Mouse (Mus musculus): Measurements from ENCODE around the gene Il23r.

Gene Il23r

GRCm38 (mm10) chr6:67437814-67438385, 53.8 kb downstream of the Il23r start:
- TF ChIP-seq POU5F1 (IDR thresholded peaks at IDR 0.05; ENCODE audit: borderline replicate concordance, low read length) (no peak), NANOG (IDR thresholded peaks at IDR 0.05; ENCODE audit: borderline replicate concordance, low read length) (no peak), CTCF (conservative IDR thresholded peaks at IDR 0.05; ENCODE audit: low read length) (no peak)
- H3K4me1 ChIP-seq (replicated peaks; ENCODE audit: low read depth, low read length): no peaks in the 10 kb centered on the region
- H3K27me3 ChIP-seq (ENCODE audit: insufficient read depth, low read length): no peaks in the 10 kb centered on the region
- H3K4me3 ChIP-seq (replicated peaks; ENCODE audit: low read length): no peak overlapping the region
- H3K9me3 ChIP-seq (ENCODE audit: low read length): no peaks in the 10 kb centered on the region
- H3K36me3 ChIP-seq (ENCODE audit: insufficient read depth, low read length): no peaks in the 10 kb centered on the region

GRCm38 (mm10) chr6:67437028-67437427, 54.6 kb downstream of the Il23r start:
- H3K9me3 ChIP-seq (ENCODE audit: low read length): no peaks in the 10 kb centered on the region
- H3K36me3 ChIP-seq (ENCODE audit: insufficient read depth, low read length): no peaks in the 10 kb centered on the region
- TF ChIP-seq NANOG (IDR thresholded peaks at IDR 0.05; ENCODE audit: borderline replicate concordance, low read length) (no peak), POU5F1 (IDR thresholded peaks at IDR 0.05; ENCODE audit: borderline replicate concordance, low read length) (no peak), CTCF (conservative IDR thresholded peaks at IDR 0.05; ENCODE audit: low read length) (no peak)
- no peaks in the 10 kb centered on the region for H3K4me1 ChIP-seq (replicated peaks; ENCODE audit: low read depth, low read length)
- H3K4me3 ChIP-seq (replicated peaks; ENCODE audit: low read length): no peak overlapping the region
- no peaks in the 10 kb centered on the region for H3K27me3 ChIP-seq (ENCODE audit: insufficient read depth, low read length)

GRCm38 (mm10) chr6:67436295-67436694, 55.4 kb downstream of the Il23r start:
- H3K27me3 ChIP-seq (ENCODE audit: insufficient read depth, low read length): no peaks in the 10 kb centered on the region
- H3K4me3 ChIP-seq (replicated peaks; ENCODE audit: low read length): no peak overlapping the region
- H3K36me3 ChIP-seq (ENCODE audit: insufficient read depth, low read length): no peaks in the 10 kb centered on the region
- TF ChIP-seq POU5F1 (IDR thresholded peaks at IDR 0.05; ENCODE audit: borderline replicate concordance, low read length): no peak
- TF ChIP-seq CTCF (conservative IDR thresholded peaks at IDR 0.05; ENCODE audit: low read length): no peak
- no peak for TF ChIP-seq NANOG (IDR thresholded peaks at IDR 0.05; ENCODE audit: borderline replicate concordance, low read length)
- no peaks in the 10 kb centered on the region for H3K4me1 ChIP-seq (replicated peaks; ENCODE audit: low read depth, low read length)
- H3K9me3 ChIP-seq (ENCODE audit: low read length): no peaks in the 10 kb centered on the region

GRCm38 (mm10) chr6:67435711-67436110, 55.9 kb downstream of the Il23r start:
- H3K4me3 ChIP-seq (replicated peaks; ENCODE audit: low read length): no peak overlapping the region
- TF ChIP-seq CTCF (conservative IDR thresholded peaks at IDR 0.05; ENCODE audit: low read length): no peak
- no peak for TF ChIP-seq NANOG (IDR thresholded peaks at IDR 0.05; ENCODE audit: borderline replicate concordance, low read length)
- no peak for TF ChIP-seq POU5F1 (IDR thresholded peaks at IDR 0.05; ENCODE audit: borderline replicate concordance, low read length)
- no peaks in the 10 kb centered on the region for H3K27me3 ChIP-seq (ENCODE audit: insufficient read depth, low read length)
- H3K4me1 ChIP-seq (replicated peaks; ENCODE audit: low read depth, low read length): no peaks in the 10 kb centered on the region
- H3K9me3 ChIP-seq (ENCODE audit: low read length): no peaks in the 10 kb centered on the region
- no peaks in the 10 kb centered on the region for H3K36me3 ChIP-seq (ENCODE audit: insufficient read depth, low read length)

- Histone ChIP-seq H3K4me1 (replicated peaks; ENCODE audit: low read depth, low read length) (no peaks in the 10 kb centered on the region), H3K36me3 (ENCODE audit: insufficient read depth, low read length) (no peaks in the 10 kb centered on the region), H3K9me3 (ENCODE audit: low read length) (no peaks in the 10 kb centered on the region), H3K27me3 (ENCODE audit: insufficient read depth, low read length) (no peaks in the 10 kb centered on the region), H3K4me3 (replicated peaks; ENCODE audit: low read length) (no peak overlapping the region)
- TF ChIP-seq NANOG (IDR thresholded peaks at IDR 0.05; ENCODE audit: borderline replicate concordance, low read length) (no peak), CTCF (conservative IDR thresholded peaks at IDR 0.05; ENCODE audit: low read length) (no peak)
Measured at GRCm38 (mm10) chr6:67434755-67435452, 56.8 kb downstream of the Il23r start.

GRCm38 (mm10) chr6:67431808-67432207, 59.8 kb downstream of the Il23r start:
- no peak overlapping the region for H3K4me3 ChIP-seq (replicated peaks; ENCODE audit: low read length)
- TF ChIP-seq POU5F1 (IDR thresholded peaks at IDR 0.05; ENCODE audit: borderline replicate concordance, low read length): no peak
- TF ChIP-seq CTCF (conservative IDR thresholded peaks at IDR 0.05; ENCODE audit: low read length): no peak
- no peak for TF ChIP-seq NANOG (IDR thresholded peaks at IDR 0.05; ENCODE audit: borderline replicate concordance, low read length)
- no peaks in the 10 kb centered on the region for H3K4me1 ChIP-seq (replicated peaks; ENCODE audit: low read depth, low read length)
- no peaks in the 10 kb centered on the region for H3K27me3 ChIP-seq (ENCODE audit: insufficient read depth, low read length)
- H3K36me3 ChIP-seq (ENCODE audit: insufficient read depth, low read length): no peaks in the 10 kb centered on the region
- H3K9me3 ChIP-seq (ENCODE audit: low read length): no peaks in the 10 kb centered on the region

- Histone ChIP-seq H3K9me3 (ENCODE audit: low read length) (no peaks in the 10 kb centered on the region), H3K36me3 (ENCODE audit: insufficient read depth, low read length) (no peaks in the 10 kb centered on the region), H3K4me3 (replicated peaks; ENCODE audit: low read length) (no peak overlapping the region), H3K4me1 (replicated peaks; ENCODE audit: low read depth, low read length) (no peaks in the 10 kb centered on the region), H3K27me3 (ENCODE audit: insufficient read depth, low read length) (no peaks in the 10 kb centered on the region)
- TF ChIP-seq CTCF (conservative IDR thresholded peaks at IDR 0.05; ENCODE audit: low read length) (no peak), POU5F1 (IDR thresholded peaks at IDR 0.05; ENCODE audit: borderline replicate concordance, low read length) (no peak), NANOG (IDR thresholded peaks at IDR 0.05; ENCODE audit: borderline replicate concordance, low read length) (no peak)
Measured at GRCm38 (mm10) chr6:67421761-67422160, 69.9 kb downstream of the Il23r start.

GRCm38 (mm10) chr6:67416557-67416956, 75.1 kb downstream of the Il23r start:
- H3K4me1 ChIP-seq (replicated peaks; ENCODE audit: low read depth, low read length): no peaks in the 10 kb centered on the region
- TF ChIP-seq CTCF (conservative IDR thresholded peaks at IDR 0.05; ENCODE audit: low read length) (no peak), NANOG (IDR thresholded peaks at IDR 0.05; ENCODE audit: borderline replicate concordance, low read length) (no peak), POU5F1 (IDR thresholded peaks at IDR 0.05; ENCODE audit: borderline replicate concordance, low read length) (no peak)
- H3K4me3 ChIP-seq (replicated peaks; ENCODE audit: low read length): no peak overlapping the region

More at GRCm38 (mm10) chr6:67416557-67416956, 75.1 kb downstream of the Il23r start:
- Histone ChIP-seq H3K36me3 (ENCODE audit: insufficient read depth, low read length) (no peaks in the 10 kb centered on the region), H3K9me3 (ENCODE audit: low read length) (peaks cover 19% of the 10 kb centered on the region), H3K27me3 (ENCODE audit: insufficient read depth, low read length) (no peaks in the 10 kb centered on the region)
